Mouse (Mus musculus): ENCODE data around the gene Mief1. TPM values are rescaled to one million over a fixed set of nuclear protein-coding genes. Genes with fewer than 3 reads are reported as not detected.

The Mief1 gene
- polyA plus RNA-seq, 1 experiment = 38.4 TPM

- no peaks in the 10 kb centered on the region for H3K27me3 ChIP-seq (ENCODE audit: control insufficient read depth, insufficient read depth, low read length)
- peaks cover 6% of the 10 kb centered on the region for H3K4me1 ChIP-seq (ENCODE audit: control insufficient read depth, insufficient read depth, low read length)
- TF ChIP-seq POLR2A (IDR thresholded peaks at IDR 0.05; ENCODE audit: control insufficient read depth, low read depth, low read length) (no peak), CTCF (IDR thresholded peaks at IDR 0.05; ENCODE audit: control insufficient read depth, insufficient read depth, insufficient replicate concordance, low read depth, low read length) (no peak)
- no peaks in the 10 kb centered on the region for H3K36me3 ChIP-seq (ENCODE audit: control insufficient read depth, insufficient read depth, low read length)
- no peak overlapping the region for H3K27ac ChIP-seq (ENCODE audit: control insufficient read depth, insufficient read depth, low read depth, low read length)
- H3K4me3 ChIP-seq (ENCODE audit: control insufficient read depth, low read depth, low read length) = no peak overlapping the region
Observed at GRCm38 (mm10) chr15:80217476-80217875, 16.3 kb upstream of the Mief1 start.

- no peak overlapping the region for H3K27ac ChIP-seq (ENCODE audit: control insufficient read depth, insufficient read depth, low read depth, low read length)
- no peak overlapping the region for H3K4me3 ChIP-seq (ENCODE audit: control insufficient read depth, low read depth, low read length)
- no peak for TF ChIP-seq CTCF (IDR thresholded peaks at IDR 0.05; ENCODE audit: control insufficient read depth, insufficient read depth, insufficient replicate concordance, low read depth, low read length)
- no peak for TF ChIP-seq POLR2A (IDR thresholded peaks at IDR 0.05; ENCODE audit: control insufficient read depth, low read depth, low read length)
Observed at GRCm38 (mm10) chr15:80219211-80219610, 14.6 kb upstream of the Mief1 start.

DNA sequence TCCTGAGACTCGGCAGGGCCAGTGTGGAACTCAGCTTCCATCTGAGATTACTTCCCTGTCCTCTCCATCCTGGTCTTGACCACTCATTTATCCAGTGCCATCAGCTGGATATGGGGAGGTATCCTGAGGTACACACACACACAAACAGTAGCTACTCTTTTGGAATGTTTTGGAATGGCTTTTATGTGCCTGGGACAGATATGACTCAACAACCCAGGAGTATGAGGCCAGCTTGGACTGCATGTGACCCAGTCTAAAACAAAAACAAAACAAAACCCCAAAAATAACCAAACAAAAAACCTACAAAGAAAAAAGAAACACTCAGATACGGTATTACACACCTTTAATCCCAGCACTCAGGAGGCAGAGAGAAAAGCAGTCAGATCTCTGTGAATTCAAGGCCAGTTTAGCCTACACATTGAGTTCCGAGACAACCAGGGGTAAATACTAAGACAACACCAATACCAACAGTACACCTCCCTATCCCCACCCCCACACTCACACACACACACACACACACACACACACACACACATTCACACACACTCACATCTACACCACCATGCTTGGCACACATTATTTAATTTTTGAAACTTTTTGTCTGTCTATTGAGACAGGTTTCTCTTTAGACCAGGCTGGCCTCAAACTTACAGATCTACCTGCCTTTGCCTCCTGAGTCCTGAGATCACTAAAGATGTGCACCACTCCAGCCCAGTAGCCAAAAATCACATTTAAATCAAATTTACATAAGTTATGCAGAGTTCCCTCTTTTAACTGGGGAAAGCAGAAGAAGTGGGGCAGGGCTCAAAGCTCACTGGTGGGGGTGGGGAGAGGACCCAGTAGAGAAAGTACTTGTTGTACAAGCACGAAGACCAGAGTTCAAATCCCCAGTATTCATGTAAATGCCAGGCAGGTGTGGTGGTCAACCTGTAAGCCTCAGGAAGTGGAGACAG, 13.8 kb upstream of the Mief1 start:
- H3K4me3 ChIP-seq (ENCODE audit: control insufficient read depth, low read depth, low read length) = no peak overlapping the region
- no peak overlapping the region for H3K27ac ChIP-seq (ENCODE audit: control insufficient read depth, insufficient read depth, low read depth, low read length)
- TF ChIP-seq POLR2A (IDR thresholded peaks at IDR 0.05; ENCODE audit: control insufficient read depth, low read depth, low read length) = no peak
- no peak for TF ChIP-seq CTCF (IDR thresholded peaks at IDR 0.05; ENCODE audit: control insufficient read depth, insufficient read depth, insufficient replicate concordance, low read depth, low read length)
- H3K4me1 ChIP-seq (ENCODE audit: control insufficient read depth, insufficient read depth, low read length) = peaks cover 7% of the 10 kb centered on the region
- H3K27me3 ChIP-seq (ENCODE audit: control insufficient read depth, insufficient read depth, low read length) = no peaks in the 10 kb centered on the region
- H3K36me3 ChIP-seq (ENCODE audit: control insufficient read depth, insufficient read depth, low read length) = no peaks in the 10 kb centered on the region

More at GRCm38 (mm10) chr15:80219211-80219610, 14.6 kb upstream of the Mief1 start:
- H3K36me3 ChIP-seq (ENCODE audit: control insufficient read depth, insufficient read depth, low read length) = no peaks in the 10 kb centered on the region
- H3K27me3 ChIP-seq (ENCODE audit: control insufficient read depth, insufficient read depth, low read length) = no peaks in the 10 kb centered on the region
- H3K4me1 ChIP-seq (ENCODE audit: control insufficient read depth, insufficient read depth, low read length) = peaks cover 6% of the 10 kb centered on the region

- no peaks in the 10 kb centered on the region for H3K27me3 ChIP-seq (ENCODE audit: control insufficient read depth, insufficient read depth, low read length)
- no peak overlapping the region for H3K27ac ChIP-seq (ENCODE audit: control insufficient read depth, insufficient read depth, low read depth, low read length)
- no peaks in the 10 kb centered on the region for H3K36me3 ChIP-seq (ENCODE audit: control insufficient read depth, insufficient read depth, low read length)
- H3K4me1 ChIP-seq (ENCODE audit: control insufficient read depth, insufficient read depth, low read length) = peaks cover 11% of the 10 kb centered on the region
- no peak overlapping the region for H3K4me3 ChIP-seq (ENCODE audit: control insufficient read depth, low read depth, low read length)
- TF ChIP-seq POLR2A (IDR thresholded peaks at IDR 0.05; ENCODE audit: control insufficient read depth, low read depth, low read length) (no peak), CTCF (IDR thresholded peaks at IDR 0.05; ENCODE audit: control insufficient read depth, insufficient read depth, insufficient replicate concordance, low read depth, low read length) (no peak)
Observed at GRCm38 (mm10) chr15:80221031-80221430, 12.8 kb upstream of the Mief1 start.

- H3K27me3 ChIP-seq (ENCODE audit: control insufficient read depth, insufficient read depth, low read length) = no peaks in the 10 kb centered on the region
- H3K4me3 ChIP-seq (ENCODE audit: control insufficient read depth, low read depth, low read length) = peak overlapping the region; percentile 20
- TF ChIP-seq POLR2A (IDR thresholded peaks at IDR 0.05; ENCODE audit: control insufficient read depth, low read depth, low read length) (no peak), CTCF (IDR thresholded peaks at IDR 0.05; ENCODE audit: control insufficient read depth, insufficient read depth, insufficient replicate concordance, low read depth, low read length) (no peak)
- no peaks in the 10 kb centered on the region for H3K36me3 ChIP-seq (ENCODE audit: control insufficient read depth, insufficient read depth, low read length)
- no peak overlapping the region for H3K27ac ChIP-seq (ENCODE audit: control insufficient read depth, insufficient read depth, low read depth, low read length)
- peaks cover 11% of the 10 kb centered on the region for H3K4me1 ChIP-seq (ENCODE audit: control insufficient read depth, insufficient read depth, low read length)
Observed at GRCm38 (mm10) chr15:80223751-80224150, 10.1 kb upstream of the Mief1 start.

DNA sequence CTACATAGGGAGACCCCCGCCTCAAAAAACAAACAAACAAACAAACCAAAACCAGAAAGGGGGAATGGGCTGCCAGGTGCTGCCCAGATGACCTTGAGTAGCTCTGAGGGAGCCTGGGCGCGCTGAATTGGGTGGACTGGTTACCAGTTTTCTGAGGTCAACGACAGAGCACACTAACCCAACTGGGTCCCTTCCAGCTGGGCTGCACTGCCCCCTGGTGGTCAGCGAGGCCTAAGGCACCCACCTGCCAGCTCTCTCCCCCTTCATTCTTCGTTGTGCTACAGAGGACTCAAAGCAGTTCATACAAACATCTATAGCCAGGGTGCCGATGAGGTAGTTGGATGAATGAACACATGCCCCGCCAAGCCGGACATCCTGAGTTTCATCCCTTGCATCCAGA, 8.6 kb upstream of the Mief1 start:
- Histone ChIP-seq H3K36me3 (ENCODE audit: control insufficient read depth, insufficient read depth, low read length) (no peaks in the 10 kb centered on the region), H3K27me3 (ENCODE audit: control insufficient read depth, insufficient read depth, low read length) (no peaks in the 10 kb centered on the region), H3K4me3 (ENCODE audit: control insufficient read depth, low read depth, low read length) (peak overlapping the region; percentile 82), H3K27ac (ENCODE audit: control insufficient read depth, insufficient read depth, low read depth, low read length) (no peak overlapping the region), H3K4me1 (ENCODE audit: control insufficient read depth, insufficient read depth, low read length) (peaks cover 4% of the 10 kb centered on the region)
- TF ChIP-seq CTCF (IDR thresholded peaks at IDR 0.05; ENCODE audit: control insufficient read depth, insufficient read depth, insufficient replicate concordance, low read depth, low read length) = peak; percentile 98
- no peak for TF ChIP-seq POLR2A (IDR thresholded peaks at IDR 0.05; ENCODE audit: control insufficient read depth, low read depth, low read length)

DNA sequence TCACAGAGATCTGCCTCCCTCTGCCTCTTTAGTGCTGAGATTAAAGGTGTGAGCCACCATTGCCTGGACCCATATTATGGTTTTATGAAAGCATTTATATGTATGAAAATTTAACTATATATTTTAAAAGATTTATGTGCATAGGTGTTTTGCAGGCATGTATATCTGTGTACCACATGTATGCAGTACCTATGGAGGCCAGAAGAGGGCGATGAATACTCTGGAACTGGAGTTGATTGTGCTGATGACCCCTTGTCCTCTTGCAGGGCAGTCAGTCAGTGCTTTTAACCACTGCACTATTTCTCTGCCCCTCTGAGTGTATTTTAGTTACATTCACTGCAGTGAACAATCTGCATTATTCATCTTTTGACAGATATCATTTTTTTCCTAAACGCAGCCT, 8.0 kb upstream of the Mief1 start:
- H3K27ac ChIP-seq (ENCODE audit: control insufficient read depth, insufficient read depth, low read depth, low read length) = no peak overlapping the region
- no peaks in the 10 kb centered on the region for H3K36me3 ChIP-seq (ENCODE audit: control insufficient read depth, insufficient read depth, low read length)
- no peak for TF ChIP-seq CTCF (IDR thresholded peaks at IDR 0.05; ENCODE audit: control insufficient read depth, insufficient read depth, insufficient replicate concordance, low read depth, low read length)
- no peak for TF ChIP-seq POLR2A (IDR thresholded peaks at IDR 0.05; ENCODE audit: control insufficient read depth, low read depth, low read length)
- H3K27me3 ChIP-seq (ENCODE audit: control insufficient read depth, insufficient read depth, low read length) = no peaks in the 10 kb centered on the region
- H3K4me3 ChIP-seq (ENCODE audit: control insufficient read depth, low read depth, low read length) = peak overlapping the region; percentile 82
- peaks cover 4% of the 10 kb centered on the region for H3K4me1 ChIP-seq (ENCODE audit: control insufficient read depth, insufficient read depth, low read length)
